Mouse (Mus musculus): ENCODE measurements at regions not wholly inside any gene's neighbourhood (a gene's known extent, or its start where the extent isn't known, plus 50 kb on each side); places are given as distances from the start of the nearest gene placed in this dataset.

DNA sequence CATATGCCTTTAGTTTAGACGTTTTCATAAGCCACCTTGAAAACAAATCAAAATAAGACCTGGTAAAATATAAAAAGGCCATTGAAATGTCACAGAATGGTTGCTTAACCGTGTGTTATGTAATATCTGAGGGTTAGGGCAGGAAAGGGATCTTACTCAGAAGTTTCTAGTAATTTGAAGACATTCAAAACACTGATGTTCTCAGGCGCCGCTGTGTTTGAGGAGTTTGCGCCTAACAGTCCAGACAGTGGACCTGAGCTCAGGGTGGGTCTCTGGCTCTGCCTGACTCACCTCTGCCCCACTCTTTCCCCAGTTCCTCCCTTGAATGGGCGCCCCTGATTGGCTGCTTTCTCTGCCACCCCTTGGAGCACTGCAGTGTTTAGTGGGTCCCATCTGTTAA, 125.2 kb downstream of the Slc38a4 start:
- TF ChIP-seq POLR2A (IDR thresholded peaks at IDR 0.05; ENCODE audit: borderline replicate concordance, extremely low read depth, low read depth, low read length), result no peak
- no peak for TF ChIP-seq CTCF (IDR thresholded peaks at IDR 0.05; ENCODE audit: insufficient read depth, low read length)

Measured in lung, adult 2 months (tissue).